Mouse (Mus musculus) adipose tissue, adult 10 weeks (tissue): Measurements from ENCODE around the gene Ykt6. TPM values are rescaled to one million over a fixed set of nuclear protein-coding genes. Genes with fewer than 3 reads are reported as not detected.

ENCODE experiments used
- polyA plus RNA-seq: library from polyadenylated mRNA; stranded (reverse); fragments of 350-450 nt; fragmentation: Illumina TruSeq; extraction: RNeasy Lipid Tissue Mini Kit (QIAGEN cat#74804); gene quantifications from one replicate; pipeline ENCODE4 v1.2.3, GENCODE M21; 2014; ENCODE audit warnings: low read depth, low replicate concordance

The Ykt6 gene
- polyA plus RNA-seq = 83.1 TPM

DNA sequence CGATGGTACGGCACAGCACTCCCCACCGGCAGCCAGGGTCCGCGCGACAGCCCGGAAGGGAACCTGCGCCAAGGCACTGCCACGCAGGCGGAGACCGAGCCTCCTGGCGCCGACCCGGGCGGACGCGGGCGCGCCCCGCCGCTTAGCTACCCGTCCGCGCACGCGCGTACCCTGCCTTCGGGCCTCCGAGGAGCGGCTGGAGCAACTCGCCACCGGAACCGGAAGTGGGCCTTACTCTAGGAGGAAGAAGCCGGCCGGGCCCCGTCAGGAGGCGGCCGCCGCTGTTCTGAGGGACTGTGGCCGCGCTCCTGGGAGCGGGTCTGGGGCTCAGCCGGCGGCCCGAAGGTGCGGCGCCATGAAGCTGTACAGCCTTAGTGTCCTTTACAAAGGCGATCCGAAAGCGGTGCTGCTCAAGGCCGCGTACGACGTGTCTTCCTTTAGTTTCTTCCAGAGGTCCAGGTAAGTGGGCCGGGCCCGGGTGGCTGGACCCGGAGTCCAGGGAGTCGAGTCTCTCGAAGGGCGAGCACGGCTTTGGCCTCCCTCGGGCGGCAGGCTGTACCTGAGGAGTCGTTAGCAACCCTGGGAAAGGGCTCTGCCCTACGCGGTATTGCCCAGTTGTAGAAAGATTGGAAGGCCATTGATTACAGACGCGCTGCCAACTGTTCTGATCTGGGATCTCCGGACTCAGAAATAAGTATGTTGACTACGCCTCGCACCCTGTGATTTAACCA lies at the start of gene Ykt6:
Ykt6 (plus strand) TSS at position 148 of the 731 bp plus-strand sequence.

DNA sequence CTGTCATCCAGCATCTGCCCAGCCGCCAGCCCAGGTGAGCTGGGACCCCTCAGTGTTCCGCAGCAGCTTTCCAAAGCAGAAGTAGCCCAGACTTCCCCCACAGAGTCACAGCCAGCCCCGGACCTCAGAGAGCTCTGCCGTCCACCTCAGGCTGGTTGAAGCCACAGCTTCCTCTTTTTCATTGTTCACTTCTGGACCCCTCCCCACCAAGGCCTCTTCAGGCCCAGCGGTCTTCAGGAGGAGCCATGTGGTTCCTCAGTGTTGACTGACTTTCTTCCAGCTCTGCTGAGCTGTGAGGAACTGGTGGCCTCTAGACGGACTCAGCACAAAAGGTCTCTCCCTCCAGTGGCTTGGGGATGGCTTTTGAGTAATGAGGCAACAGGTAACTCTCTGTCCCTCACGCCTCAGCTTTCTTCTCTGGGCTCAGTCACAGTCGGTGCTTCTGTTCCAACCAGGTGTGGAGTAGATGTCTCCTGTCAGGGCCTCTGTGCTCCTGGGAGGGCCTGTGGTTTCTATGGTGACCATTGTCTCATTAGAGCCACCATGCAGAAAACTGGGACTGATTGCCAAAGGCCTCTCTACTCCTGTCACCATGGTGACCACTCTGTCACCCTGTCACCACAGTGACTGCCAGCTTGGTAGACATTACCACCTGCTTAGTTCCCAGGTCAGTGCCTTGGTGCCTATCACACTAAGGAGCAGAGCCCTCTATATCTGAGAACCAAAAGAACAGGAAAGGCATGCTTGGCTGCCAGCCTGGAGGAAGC lies 5.7 kb upstream of the Ykt6 start, which contains the start of gene Gck:
Gck (minus strand) TSS at position 496 of the 767 bp plus-strand sequence.

Other genes starting within 250 kb of the Ykt6 start
- 55.5 TPM for gene Mrps24, start 240.0 kb upstream of the Ykt6 start, polyA plus RNA-seq
- 17.5 TPM for gene Urgcp, start 193.3 kb upstream of the Ykt6 start, polyA plus RNA-seq
- 52.9 TPM for gene Dbnl, start 167.2 kb upstream of the Ykt6 start, polyA plus RNA-seq
- gene Pgam2, start 152.0 kb upstream of the Ykt6 start, polyA plus RNA-seq = 28.0 TPM
- gene Polm, start 117.7 kb upstream of the Ykt6 start, polyA plus RNA-seq = 13.6 TPM
- 99.7 TPM for gene Aebp1, start 93.7 kb upstream of the Ykt6 start, polyA plus RNA-seq
- gene Pold2, start 77.4 kb upstream of the Ykt6 start, polyA plus RNA-seq = 26.6 TPM
- gene Myl7, start 56.9 kb upstream of the Ykt6 start, polyA plus RNA-seq = 1.3 TPM
- gene Gck, start 5.6 kb upstream of the Ykt6 start, polyA plus RNA-seq = 2.7 TPM
- 81.0 TPM for gene Camk2b, start 110.7 kb downstream of the Ykt6 start, polyA plus RNA-seq
- gene A730071L15Rik, start 244.3 kb downstream of the Ykt6 start, polyA plus RNA-seq = 0.19 TPM
- gene Nudcd3, start 244.7 kb downstream of the Ykt6 start, polyA plus RNA-seq = 39.9 TPM